Mouse (Mus musculus) left cerebral cortex, postnatal 10 days (tissue): ENCODE data around the gene Cnih1. TPM values are rescaled to one million over a fixed set of nuclear protein-coding genes. Genes with fewer than 3 reads are reported as not detected.
"Not testable (repeated sequence)": the region's sequence is repeated elsewhere in the genome, so short reads cannot be mapped to it uniquely, and the experiment has no call there.

ENCODE experiments used
- DNase-seq, 2 experiments: peaks; one replicate each; pipeline ENCODE4 v3.0.0; 2021 to 2022; ENCODE audit warnings: low spot score in 2 of 2, mixed read lengths in 1 of 2; ENCODE audit errors: extremely low spot score in 1 of 2
- intact Hi-C: fragments of 180-260 bp; cut with DNase I; formaldehyde crosslinking; loops from one replicate; pipeline ENCODE4 v1.15.1; 2025
- total RNA-seq, 2 experiments: library from RNA; stranded (reverse); gene quantifications; 2 replicates each; pipeline ENCODE4 v1.2.3; 2021

Gene Cnih1
- total RNA-seq, result 10 to 100 TPM; 79.9 to 83.6 TPM

- intact Hi-C loops, result no loop called here
- peak; percentile 83 to 93 for DNase-seq
Measured at GRCm38 (mm10) chr14:46787787-46788504, at the start of gene Cnih1. TSS of gene Cnih1 (minus strand) at chr14:46788411.

- peak in 1 of 2 experiments; percentile 61 for DNase-seq
- intact Hi-C loops, result no loop called here
Measured at GRCm38 (mm10) chr14:46832354-46833272, 44.4 kb upstream of the Cnih1 start.

GRCm38 (mm10) chr14:46831837-46832333, 43.7 kb upstream of the Cnih1 start, which contains the start of gene Cgrrf1:
TSS of gene Cgrrf1 (plus strand) at chr14:46832125.
- intact Hi-C loops, result no loop called here
- DNase-seq, result peak; percentile 87 to 97

GRCm38 (mm10) chr14:46831295-46831694, 43.1 kb upstream of the Cnih1 start:
- intact Hi-C loops, result no loop called here
- no peak for DNase-seq

- intact Hi-C loops, result no loop called here
- no peak for DNase-seq
Measured at GRCm38 (mm10) chr14:46827430-46827829, 39.2 kb upstream of the Cnih1 start.

- intact Hi-C loops, result no loop called here
- DNase-seq, result no peak
Measured at GRCm38 (mm10) chr14:46823996-46824395, 35.8 kb upstream of the Cnih1 start.

GRCm38 (mm10) chr14:46821873-46822716, 33.9 kb upstream of the Cnih1 start, which contains the start of gene Gmfb:
TSS of gene Gmfb (minus strand) at chr14:46822242.
- peak; percentile 94 to 97 for DNase-seq
- intact Hi-C loops, result no loop called here

GRCm38 (mm10) chr14:46821271-46821872, 33.2 kb upstream of the Cnih1 start:
- DNase-seq, result no peak
- intact Hi-C loops, result no loop called here

GRCm38 (mm10) chr14:46819961-46820360, 31.8 kb upstream of the Cnih1 start:
- DNase-seq, intact Hi-C loops: not testable (repeated sequence)

- DNase-seq, result no peak
- intact Hi-C loops, result no loop called here
Measured at GRCm38 (mm10) chr14:46818743-46819142, 30.5 kb upstream of the Cnih1 start.

- DNase-seq, result no peak
- intact Hi-C loops, result no loop called here
Measured at GRCm38 (mm10) chr14:46816916-46817622, 28.9 kb upstream of the Cnih1 start.

- intact Hi-C loops, result no loop called here
- no peak for DNase-seq
Measured at GRCm38 (mm10) chr14:46815640-46816039, 27.4 kb upstream of the Cnih1 start.

- intact Hi-C loops, result no loop called here
- no peak for DNase-seq
Measured at GRCm38 (mm10) chr14:46807927-46808326, 19.7 kb upstream of the Cnih1 start.

- intact Hi-C loops, result no loop called here
- DNase-seq, result no peak
Measured at GRCm38 (mm10) chr14:46806186-46806585, 18.0 kb upstream of the Cnih1 start.

GRCm38 (mm10) chr14:46803791-46804190, 15.6 kb upstream of the Cnih1 start:
- intact Hi-C loops, result no loop called here

GRCm38 (mm10) chr14:46803259-46803658, 15.0 kb upstream of the Cnih1 start:
- intact Hi-C loops, result no loop called here
- no peak for DNase-seq

More at GRCm38 (mm10) chr14:46803791-46804190, 15.6 kb upstream of the Cnih1 start:
- no peak for DNase-seq

GRCm38 (mm10) chr14:46800684-46801345, 12.6 kb upstream of the Cnih1 start:
- intact Hi-C loops, result no loop called here

More at GRCm38 (mm10) chr14:46800684-46801345, 12.6 kb upstream of the Cnih1 start:
- no peak for DNase-seq
